Mouse (Mus musculus) MEL (cell line): ENCODE measurements around the gene Fance. TPM values are rescaled to one million over a fixed set of nuclear protein-coding genes. Genes with fewer than 3 reads are reported as not detected.

Source experiments
- DNase-seq: peaks from one replicate; pipeline ENCODE4 v3.0.0; 2011; ENCODE audit warnings: low read depth, low spot score
- H3K27ac ChIP-seq: 2 replicates; pipeline ENCODE4 v1.5.1; 2012; ENCODE audit warnings: low read depth, mild to moderate bottlenecking, control low read depth, low read length, moderate library complexity; ENCODE audit not compliant: control insufficient read depth
- H3K27me3 ChIP-seq, 2 experiments: fragments of 150-350 bp in 1 of 2; sonication (generic) in 1 of 2; 2 replicates each; pipeline ENCODE4 v1.6.1; 2012; ENCODE audit warnings: low read length in 2 of 2, mild to moderate bottlenecking in 2 of 2, improper control_type of control experiment in 1 of 2, moderate library complexity in 1 of 2; ENCODE audit not compliant: insufficient read depth in 2 of 2, control insufficient read depth in 1 of 2
- H3K36me3 ChIP-seq, 2 experiments: 2 replicates each; pipeline ENCODE4 v1.6.1; 2012 to 2014; ENCODE audit warnings: low read length in 2 of 2, improper control_type of control experiment in 1 of 2, inconsistent platforms in 1 of 2, mild to moderate bottlenecking in 1 of 2; ENCODE audit not compliant: insufficient read depth in 2 of 2, control insufficient read depth in 1 of 2
- H3K4me1 ChIP-seq, 2 experiments: fragments of 150-350 bp in 1 of 2; sonication (generic) in 1 of 2; 2 replicates each; pipeline ENCODE4 v1.6.1; 2012; ENCODE audit warnings: low read length in 2 of 2, improper control_type of control experiment in 1 of 2, mild to moderate bottlenecking in 1 of 2; ENCODE audit not compliant: insufficient read depth in 2 of 2, control insufficient read depth in 1 of 2
- H3K4me3 ChIP-seq, 2 experiments: fragments of 150-350 bp in 1 of 2; sonication (generic) in 1 of 2; 2 replicates each; pipeline ENCODE4 v1.5.1; 2012; ENCODE audit warnings: low read depth in 2 of 2, low read length in 2 of 2, mild to moderate bottlenecking in 2 of 2, moderate library complexity in 2 of 2, control low read depth in 1 of 2, improper control_type of control experiment in 1 of 2; ENCODE audit not compliant: control insufficient read depth in 1 of 2, insufficient read depth in 1 of 2
- H3K79me2 ChIP-seq: 2 replicates; pipeline ENCODE4 v1.6.1; 2012; ENCODE audit warnings: mild to moderate bottlenecking, low read length, moderate library complexity; ENCODE audit not compliant: control insufficient read depth, poor library complexity, insufficient read depth
- H3K9ac ChIP-seq: 2 replicates; pipeline ENCODE4 v1.6.1; 2012; ENCODE audit warnings: low read depth, mild to moderate bottlenecking, control low read depth, low read length, moderate library complexity; ENCODE audit not compliant: control insufficient read depth, poor library complexity, severe bottlenecking
- H3K9me3 ChIP-seq: fragments of 150-350 bp; sonication (generic); replicated peaks from 2 replicates; pipeline ENCODE4 v1.6.1; 2012; ENCODE audit warnings: mild to moderate bottlenecking, low read length, improper control_type of control experiment, moderate library complexity; ENCODE audit not compliant: insufficient read depth
- CHD1 ChIP-seq: IDR thresholded peaks from 2 replicates; pipeline ENCODE4 v1.6.1; 2012; ENCODE audit warnings: low read depth, mild to moderate bottlenecking, inconsistent platforms, low read length, improper control_type of control experiment
- CHD2 ChIP-seq: IDR thresholded peaks from 2 replicates; pipeline ENCODE4 v1.6.1; 2011; ENCODE audit warnings: low read length, improper control_type of control experiment
- CTCF ChIP-seq, 3 experiments: IDR thresholded peaks in 2 of 3; conservative IDR thresholded peaks in 1 of 3; 2 replicates each; pipeline ENCODE4 v1.5.1; 2011 to 2012; ENCODE audit warnings: low read length in 3 of 3, low read depth in 2 of 3, mild to moderate bottlenecking in 2 of 3, improper control_type of control experiment in 1 of 3, inconsistent platforms in 1 of 3, mixed read lengths in 1 of 3, moderate library complexity in 1 of 3; ENCODE audit not compliant: control insufficient read depth in 1 of 3, insufficient read depth in 1 of 3, poor library complexity in 1 of 3, severe bottlenecking in 1 of 3
- GATA1 ChIP-seq: IDR thresholded peaks from 2 replicates; pipeline ENCODE4 v1.6.1; 2011; ENCODE audit warnings: low read depth, low read length, improper control_type of control experiment
- HCFC1 ChIP-seq: IDR thresholded peaks from 2 replicates; pipeline ENCODE4 v1.6.1; 2012; ENCODE audit warnings: low read depth, mild to moderate bottlenecking, inconsistent platforms, low read length, improper control_type of control experiment, moderate library complexity
- JUND ChIP-seq: IDR thresholded peaks from 2 replicates; pipeline ENCODE4 v1.6.1; 2011; ENCODE audit warnings: low read depth, mild to moderate bottlenecking, improper control_type of control experiment, low read length
- MAFK ChIP-seq: IDR thresholded peaks from 2 replicates; pipeline ENCODE4 v1.6.1; 2011; ENCODE audit warnings: low read depth, mild to moderate bottlenecking, low read length, improper control_type of control experiment, borderline replicate concordance
- MAX ChIP-seq: IDR thresholded peaks from 2 replicates; pipeline ENCODE4 v1.6.1; 2011; ENCODE audit warnings: low read length, improper control_type of control experiment
- MXI1 ChIP-seq: IDR thresholded peaks from 2 replicates; pipeline ENCODE4 v1.6.1; 2011; ENCODE audit warnings: mild to moderate bottlenecking, low read depth, low read length, improper control_type of control experiment
- MYC ChIP-seq: IDR thresholded peaks from 2 replicates; pipeline ENCODE4 v1.6.1; 2011; ENCODE audit warnings: low read depth, mild to moderate bottlenecking, low read length, improper control_type of control experiment, moderate library complexity
- NELFE ChIP-seq: IDR thresholded peaks from 2 replicates; pipeline ENCODE4 v1.6.1; 2011; ENCODE audit warnings: low read depth, low read length, improper control_type of control experiment
- NRF1 ChIP-seq: IDR thresholded peaks from 2 replicates; pipeline ENCODE4 v1.6.1; 2014; ENCODE audit warnings: low read depth, mild to moderate bottlenecking, inconsistent platforms, low read length, improper control_type of control experiment, moderate library complexity; ENCODE audit not compliant: poor library complexity, insufficient read depth, severe bottlenecking
- POLR2A ChIP-seq, 2 experiments: IDR thresholded peaks; 2 replicates each; pipeline ENCODE4 v1.6.1; 2011 to 2012; ENCODE audit warnings: low read length in 2 of 2, mild to moderate bottlenecking in 2 of 2, control low read depth in 1 of 2, improper control_type of control experiment in 1 of 2, low read depth in 1 of 2, moderate library complexity in 1 of 2; ENCODE audit not compliant: control insufficient read depth in 1 of 2, insufficient read depth in 1 of 2, poor library complexity in 1 of 2
- POLR2AphosphoS2 ChIP-seq: IDR thresholded peaks from 2 replicates; pipeline ENCODE4 v1.6.1; 2011; ENCODE audit warnings: low read length, improper control_type of control experiment
- POLR2AphosphoS5 ChIP-seq: IDR thresholded peaks from 2 replicates; pipeline ENCODE4 v1.6.1; 2012; ENCODE audit warnings: low read depth, borderline replicate concordance, mild to moderate bottlenecking, inconsistent platforms, low read length, moderate library complexity, mixed read lengths
- RAD21 ChIP-seq: IDR thresholded peaks from 2 replicates; pipeline ENCODE4 v1.6.1; 2011; ENCODE audit warnings: mild to moderate bottlenecking, low read depth, low read length, improper control_type of control experiment
- SMC3 ChIP-seq: IDR thresholded peaks from 2 replicates; pipeline ENCODE4 v1.6.1; 2011; ENCODE audit warnings: low read depth, low read length, improper control_type of control experiment
- TBP ChIP-seq: IDR thresholded peaks from 2 replicates; pipeline ENCODE4 v1.8.0; 2011; ENCODE audit warnings: low read depth, low read length, improper control_type of control experiment
- TCF12 ChIP-seq: IDR thresholded peaks from 2 replicates; pipeline ENCODE4 v1.6.1; 2014; ENCODE audit warnings: low read depth, mild to moderate bottlenecking, inconsistent platforms, low read length, improper control_type of control experiment, moderate library complexity
- UBTF ChIP-seq: IDR thresholded peaks from 2 replicates; pipeline ENCODE4 v1.6.1; 2012; ENCODE audit warnings: low read depth, mild to moderate bottlenecking, inconsistent platforms, low read length, improper control_type of control experiment, moderate library complexity, borderline replicate concordance; ENCODE audit not compliant: insufficient read depth
- ZMIZ1 ChIP-seq: IDR thresholded peaks from 2 replicates; pipeline ENCODE4 v1.6.1; 2012; ENCODE audit warnings: low read depth, mild to moderate bottlenecking, inconsistent platforms, low read length, improper control_type of control experiment, moderate library complexity
- ZNF384 ChIP-seq: IDR thresholded peaks from 2 replicates; pipeline ENCODE4 v1.6.1; 2012; ENCODE audit warnings: low read depth, mild to moderate bottlenecking, inconsistent platforms, low read length, improper control_type of control experiment
- polyA plus RNA-seq, 2 experiments: library from polyadenylated mRNA; stranded (reverse) in 1 of 2; unstranded in 1 of 2; fragments of >175 nt in 1 of 2; fragments of >200 nt in 1 of 2; gene quantifications; 2 replicates each; pipeline versions ENCODE4 v1.2.1 to v1.2.4; 2012; ENCODE audit warnings: low replicate concordance in 2 of 2, low read depth in 1 of 2; ENCODE audit not compliant: insufficient read length in 2 of 2, insufficient read depth in 1 of 2, missing spikeins in 1 of 2
- total RNA-seq: library from RNA; depleted of rRNA; stranded (reverse); fragments of 300-350 nt; gene quantifications from 2 replicates; pipeline ENCODE4 v1.2.3, GENCODE M21; 2012

Gene Fance
- total and polyA plus RNA-seq, 3 experiments, result 51.2 to 382 (median 105) TPM

DNA sequence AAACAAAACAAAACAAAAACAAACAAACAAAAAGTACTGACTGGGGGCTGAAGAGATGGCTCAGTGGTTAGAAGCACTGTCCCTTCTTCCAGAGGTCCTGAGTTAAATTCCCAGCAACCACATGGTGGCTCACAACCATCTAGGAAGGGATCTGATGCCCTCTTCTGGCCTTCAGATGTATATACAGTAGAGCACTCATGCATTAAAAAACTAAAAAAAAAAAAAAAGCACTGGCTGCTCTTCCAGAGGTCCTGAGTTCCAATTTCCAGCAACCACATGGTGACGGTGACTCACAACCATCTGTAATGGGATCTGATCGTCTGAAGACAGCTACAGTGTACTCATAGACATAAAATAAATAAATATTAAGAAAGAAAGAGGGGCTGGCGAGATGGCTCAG, 2.5 kb upstream of the Fance start:
- peaks cover 0 to 13% of the 10 kb centered on the region in 2 experiments; a peak in 2 of 4 replicates for H3K36me3 ChIP-seq
- TF ChIP-seq POLR2A (IDR thresholded peaks at IDR 0.05; ENCODE audit: control insufficient read depth in 1 of 2, insufficient read depth in 1 of 2, low read depth in 1 of 2, low read length in 2 of 2, poor library complexity in 1 of 2), result no peak
- TF ChIP-seq TBP, result no peak
- no peak for TF ChIP-seq POLR2AphosphoS2
- TF ChIP-seq HCFC1, result no peak
- peak; percentile 75 for TF ChIP-seq MYC
- no peak for TF ChIP-seq NELFE
- peak; percentile 90 for TF ChIP-seq ZNF384
- TF ChIP-seq MAX, result no peak; the same call in 1 of the 2 replicates
- TF ChIP-seq UBTF, result no peak
- peak; percentile 38; the same call in 1 of the 2 replicates for TF ChIP-seq SMC3
- peak; percentile 43 for TF ChIP-seq RAD21
- peak; percentile 22 to 59 (median 25); a peak in 3 of 6 replicates for TF ChIP-seq CTCF (IDR thresholded peaks at IDR 0.05 in 2 of 3, conservative IDR thresholded peaks at IDR 0.05 in 1 of 3; ENCODE audit: control insufficient read depth in 1 of 3, insufficient read depth in 1 of 3, low read depth in 2 of 3, low read length in 3 of 3, poor library complexity in 1 of 3, severe bottlenecking in 1 of 3)
- TF ChIP-seq MXI1, result peak; percentile 41; the same call in 1 of the 2 replicates
- peaks cover 7 to 15% of the 10 kb centered on the region in 2 experiments for H3K4me1 ChIP-seq
- H3K9me3 ChIP-seq, result no peaks in the 10 kb centered on the region
- no peak overlapping the region for H3K4me3 ChIP-seq
- H3K27me3 ChIP-seq, result no peaks in the 10 kb centered on the region
- peak; percentile 68 for DNase-seq
- H3K9ac ChIP-seq, result no peak overlapping the region
- peaks cover 17% of the 10 kb centered on the region for H3K79me2 ChIP-seq
- H3K27ac ChIP-seq, result no peak overlapping the region

DNA sequence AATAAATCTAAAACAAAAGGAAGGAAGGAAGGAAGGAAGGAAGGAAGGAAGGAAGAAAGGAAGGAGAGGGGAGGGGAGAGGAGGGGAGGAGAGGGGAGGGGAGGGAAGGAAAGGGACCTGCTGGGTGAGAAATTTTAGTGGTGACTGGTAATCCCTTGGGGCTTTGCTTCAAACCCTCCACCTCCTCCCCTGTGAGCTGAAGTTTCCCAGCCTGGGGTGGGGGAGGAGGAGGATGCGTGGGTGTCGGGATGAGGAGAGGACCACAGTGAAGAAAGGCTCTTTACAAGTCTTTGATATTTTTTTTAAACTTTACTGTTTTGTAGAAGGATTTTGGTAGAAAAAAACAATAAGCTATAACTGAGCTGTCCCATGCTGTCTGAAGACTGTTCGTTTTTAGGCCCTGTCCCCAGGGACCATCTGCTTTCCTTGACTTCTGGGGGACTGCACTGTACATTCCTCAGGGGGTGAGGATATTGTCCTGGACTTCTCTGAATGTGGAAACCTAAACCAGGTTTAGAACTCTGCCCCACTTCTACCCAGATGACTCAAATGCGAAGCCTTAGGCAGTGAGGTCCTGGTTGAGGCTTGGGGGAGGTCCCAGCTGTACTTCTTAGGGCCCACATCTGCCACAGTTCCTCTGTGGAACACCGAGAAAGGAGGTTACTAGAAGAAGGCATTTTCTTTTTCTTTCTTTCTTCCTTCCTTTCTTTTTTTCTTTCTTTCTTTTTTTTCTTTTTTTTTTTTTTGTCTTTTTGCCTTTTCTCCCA, 1.8 kb upstream of the Fance start:
- Histone ChIP-seq H3K27ac (peak overlapping the region; percentile 93), H3K4me1 (peaks cover 7 to 15% of the 10 kb centered on the region in 2 experiments), H3K27me3 (no peaks in the 10 kb centered on the region), H3K4me3 (peak overlapping the region; percentile 40 to 58), H3K79me2 (peaks cover 17% of the 10 kb centered on the region), H3K9ac (peak overlapping the region; percentile 76), H3K36me3 (peaks cover 0 to 13% of the 10 kb centered on the region in 2 experiments; a peak in 2 of 4 replicates), H3K9me3 (no peaks in the 10 kb centered on the region)
- TF ChIP-seq ZMIZ1, result no peak
- no peak for TF ChIP-seq TBP
- no peak for TF ChIP-seq CTCF (IDR thresholded peaks at IDR 0.05 in 2 of 3, conservative IDR thresholded peaks at IDR 0.05 in 1 of 3; ENCODE audit: control insufficient read depth in 1 of 3, insufficient read depth in 1 of 3, low read depth in 2 of 3, low read length in 3 of 3, poor library complexity in 1 of 3, severe bottlenecking in 1 of 3)
- no peak for TF ChIP-seq GATA1
- TF ChIP-seq POLR2AphosphoS5, result no peak
- no peak for TF ChIP-seq JUND
- TF ChIP-seq NRF1, result no peak
- TF ChIP-seq TCF12, result no peak
- 0 out of 2 replicates have a peak, but pooled peaks have one; percentile 0 for TF ChIP-seq UBTF
- 0 out of 2 replicates have a peak, but pooled peaks have one; percentile 11 for TF ChIP-seq MXI1
- TF ChIP-seq MAFK, result no peak
- TF ChIP-seq NELFE, result peak; percentile 47; the same call in 1 of the 2 replicates
- 0 out of 2 replicates have a peak, but pooled peaks have one; percentile 44 for TF ChIP-seq MYC
- peak; percentile 36; the same call in 1 of the 2 replicates for TF ChIP-seq CHD1
- no peak for TF ChIP-seq CHD2
- DNase-seq, result peak; percentile 76
